Comparison of ENCODE assay signal across 18 mouse cellular contexts in the genomic region with DNA sequence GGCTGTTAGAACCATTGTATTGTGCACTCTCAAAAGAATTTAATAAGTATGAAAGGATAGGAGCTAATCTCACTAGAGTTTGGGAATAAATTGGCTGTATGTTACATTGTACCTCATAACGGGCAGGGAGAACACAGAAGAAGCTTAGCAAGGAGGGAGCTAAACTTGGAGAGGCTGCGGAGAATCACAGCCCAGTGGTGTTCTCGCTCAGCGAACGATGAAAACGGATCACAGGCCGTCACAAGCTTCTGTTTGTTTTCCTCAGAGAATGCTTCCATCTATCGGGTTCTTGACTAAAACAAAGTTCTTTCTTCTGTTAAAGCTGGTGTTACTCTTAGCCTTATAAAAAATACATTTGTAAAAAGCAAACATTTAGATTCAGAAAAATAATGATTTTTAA.
A peak's percentile ranks its signal among the peaks of the same experiment; 100 is the strongest.
DNase-seq lines count a peak whose midpoint lies in the region; ATAC-seq lines count a peak whose summit lies in the region.
"Had no signal": no experiment of that assay in that cellular context is flagged by ENCODE, and none has a peak within 500 bp of the region (broad histone marks: within the 10 kb centered on the region; RNA-seq: fewer than 3 reads in every experiment).

No protein-coding gene starts in this region.

- no peak overlapping the region for H3K9ac ChIP-seq in midbrain, embryonic 11.5 days (ENCODE audit: low read length)
- H3K9ac ChIP-seq in midbrain, embryonic 13.5 days (replicated peaks) = no peak overlapping the region
- H3K9ac ChIP-seq in midbrain, embryonic 16.5 days (ENCODE audit: low read depth, low read length) = no peak overlapping the region
- no peak overlapping the region for H3K9ac ChIP-seq in midbrain, embryonic 15.5 days
- H3K9ac ChIP-seq: embryonic facial prominence, embryonic 12.5 days; forebrain, embryonic 13.5 days; forebrain, embryonic 15.5 days; forebrain, postnatal 0 days had no signal

- no peak overlapping the region for H3K27ac ChIP-seq in midbrain, embryonic 11.5 days (ENCODE audit: low read depth, low read length)
- H3K27ac ChIP-seq in midbrain, embryonic 13.5 days = no peak overlapping the region
- H3K27ac ChIP-seq in midbrain, embryonic 16.5 days (ENCODE audit: low read length) = no peak overlapping the region
- H3K27ac ChIP-seq in midbrain, embryonic 15.5 days = no peak overlapping the region
- H3K27ac ChIP-seq: embryonic facial prominence, embryonic 10.5 days; embryonic facial prominence, embryonic 12.5 days; forebrain, embryonic 13.5 days; forebrain, embryonic 15.5 days had no signal

- 0 out of 2 replicates have a peak overlapping the region, but pooled peaks have one; percentile 12 for H3K4me2 ChIP-seq in midbrain, embryonic 11.5 days
- H3K4me2 ChIP-seq in midbrain, embryonic 13.5 days (replicated peaks) = no peak overlapping the region
- H3K4me2 ChIP-seq in midbrain, embryonic 16.5 days (ENCODE audit: low read length) = 0 out of 2 replicates have a peak overlapping the region, but pooled peaks have one; percentile 2
- H3K4me2 ChIP-seq in midbrain, embryonic 15.5 days = no peak overlapping the region
- H3K4me2 ChIP-seq: embryonic facial prominence, embryonic 12.5 days; forebrain, embryonic 13.5 days; forebrain, embryonic 15.5 days had no signal

- 16% methylated on average over 8 of the region's 8 CpGs for WGBS in midbrain, embryonic 11.5 days
- WGBS in midbrain, embryonic 13.5 days = 7% methylated on average over 8 of the region's 8 CpGs
- 5% methylated on average over 8 of the region's 8 CpGs for WGBS in midbrain, embryonic 16.5 days
- WGBS in midbrain, embryonic 15.5 days = 9% methylated on average over 8 of the region's 8 CpGs

- no peak for ATAC-seq in midbrain, embryonic 11.5 days (ENCODE audit: low FRiP score)
- no peak for ATAC-seq in midbrain, embryonic 13.5 days
- ATAC-seq in midbrain, embryonic 16.5 days = no peak
- ATAC-seq in midbrain, embryonic 15.5 days (replicated peaks) = no peak
- ATAC-seq: forebrain, embryonic 13.5 days; forebrain, embryonic 15.5 days; forebrain, postnatal 0 days had no signal

- H3K4me3 ChIP-seq in midbrain, embryonic 11.5 days (ENCODE audit: low read depth, low read length) = no peak overlapping the region
- H3K4me3 ChIP-seq in midbrain, embryonic 13.5 days (replicated peaks) = no peak overlapping the region
- H3K4me3 ChIP-seq in midbrain, embryonic 16.5 days (ENCODE audit: low read depth, low read length) = no peak overlapping the region
- H3K4me3 ChIP-seq in midbrain, embryonic 15.5 days = no peak overlapping the region
- H3K4me3 ChIP-seq: embryonic facial prominence, embryonic 10.5 days; embryonic facial prominence, embryonic 12.5 days; forebrain, embryonic 13.5 days; forebrain, embryonic 15.5 days had no signal

- no peaks in the 10 kb centered on the region for H3K36me3 ChIP-seq in midbrain, embryonic 11.5 days (ENCODE audit: control insufficient read depth, insufficient read depth, low read length)
- no peaks in the 10 kb centered on the region for H3K36me3 ChIP-seq in midbrain, embryonic 13.5 days
- H3K36me3 ChIP-seq in midbrain, embryonic 16.5 days (ENCODE audit: control insufficient read depth, insufficient read depth, low read length) = no peaks in the 10 kb centered on the region
- no peaks in the 10 kb centered on the region for H3K36me3 ChIP-seq in midbrain, embryonic 15.5 days (replicated peaks)
- H3K36me3 ChIP-seq: embryonic facial prominence, embryonic 10.5 days; embryonic facial prominence, embryonic 12.5 days; forebrain, embryonic 15.5 days had no signal

- peaks cover 2% of the 10 kb centered on the region; the same call in 1 of the 2 replicates for H3K4me1 ChIP-seq in midbrain, embryonic 11.5 days (ENCODE audit: control insufficient read depth, insufficient read depth, low read length)
- H3K4me1 ChIP-seq in midbrain, embryonic 13.5 days (replicated peaks) = 0 out of 2 replicates have a peak, but pooled peaks cover 5% of the 10 kb centered on the region
- H3K4me1 ChIP-seq in midbrain, embryonic 16.5 days (ENCODE audit: control insufficient read depth, insufficient read depth, low read length) = no peaks in the 10 kb centered on the region
- H3K4me1 ChIP-seq in midbrain, embryonic 15.5 days = 0 out of 2 replicates have a peak, but pooled peaks cover 3% of the 10 kb centered on the region
- H3K4me1 ChIP-seq: embryonic facial prominence, embryonic 10.5 days; embryonic facial prominence, embryonic 12.5 days; forebrain, embryonic 13.5 days had no signal

- no peaks in the 10 kb centered on the region for H3K9me3 ChIP-seq in midbrain, embryonic 11.5 days (ENCODE audit: control insufficient read depth, low read length)
- no peaks in the 10 kb centered on the region for H3K9me3 ChIP-seq in midbrain, embryonic 13.5 days
- no peaks in the 10 kb centered on the region for H3K9me3 ChIP-seq in midbrain, embryonic 16.5 days (replicated peaks; ENCODE audit: control insufficient read depth, low read length, poor library complexity, severe bottlenecking)
- no peaks in the 10 kb centered on the region for H3K9me3 ChIP-seq in midbrain, embryonic 15.5 days
- H3K9me3 ChIP-seq: embryonic facial prominence, embryonic 10.5 days; embryonic facial prominence, embryonic 12.5 days; forebrain, embryonic 13.5 days; forebrain, embryonic 15.5 days had no signal

- no peaks in the 10 kb centered on the region for H3K27me3 ChIP-seq in midbrain, embryonic 11.5 days (ENCODE audit: control insufficient read depth, insufficient read depth, low read length)
- no peaks in the 10 kb centered on the region for H3K27me3 ChIP-seq in midbrain, embryonic 13.5 days
- no peaks in the 10 kb centered on the region for H3K27me3 ChIP-seq in midbrain, embryonic 16.5 days (ENCODE audit: control insufficient read depth, insufficient read depth, low read depth, low read length)
- no peaks in the 10 kb centered on the region for H3K27me3 ChIP-seq in midbrain, embryonic 15.5 days (replicated peaks)
- H3K27me3 ChIP-seq: embryonic facial prominence, embryonic 12.5 days; forebrain, embryonic 13.5 days; forebrain, embryonic 15.5 days had no signal

- DNase-seq in midbrain, embryonic 11.5 days (ENCODE audit: low spot score, missing footprints) = no peak
- no peak for DNase-seq in lung, postnatal 36 days
- DNase-seq: adrenal gland, adult 2 months; adrenal gland, postnatal 10 days; adrenal gland, postnatal 25 days; cerebellum, adult 11-12 months; cerebellum, adult 2 months; cerebellum, adult 9-10 months; cerebellum, postnatal 10 days; cerebellum, postnatal 25 days; forebrain, postnatal 0 days had no signal

Comparison
In these comparisons a context has a peak if more than half of its experiments do, and no peak if none do; other contexts are left out.
1. H3K4me2 ChIP-seq: peak in midbrain, embryonic 11.5 days (single experiment) and midbrain, embryonic 16.5 days (single experiment); none in midbrain, embryonic 13.5 days (single experiment) and midbrain, embryonic 15.5 days (single experiment).